Mouse (Mus musculus) small intestine, adult 2 months (tissue): Measurements from ENCODE around the gene Rasal2.

ENCODE experiments used
- CTCF ChIP-seq: fragments of 200-500 bp; IDR thresholded peaks from 2 replicates; pipeline ENCODE4 v1.5.1; 2012; ENCODE audit warnings: low read depth, mild to moderate bottlenecking, control low read depth, inconsistent platforms, low read length, moderate library complexity, mixed read lengths; ENCODE audit not compliant: insufficient replicate concordance, insufficient read length; ENCODE audit errors: extremely low read depth
- POLR2A ChIP-seq: fragments of 200-500 bp; IDR thresholded peaks from 2 replicates; pipeline ENCODE4 v1.6.1; 2012; ENCODE audit warnings: low read depth, mild to moderate bottlenecking, control low read depth, inconsistent platforms, low read length, moderate library complexity

DNA sequence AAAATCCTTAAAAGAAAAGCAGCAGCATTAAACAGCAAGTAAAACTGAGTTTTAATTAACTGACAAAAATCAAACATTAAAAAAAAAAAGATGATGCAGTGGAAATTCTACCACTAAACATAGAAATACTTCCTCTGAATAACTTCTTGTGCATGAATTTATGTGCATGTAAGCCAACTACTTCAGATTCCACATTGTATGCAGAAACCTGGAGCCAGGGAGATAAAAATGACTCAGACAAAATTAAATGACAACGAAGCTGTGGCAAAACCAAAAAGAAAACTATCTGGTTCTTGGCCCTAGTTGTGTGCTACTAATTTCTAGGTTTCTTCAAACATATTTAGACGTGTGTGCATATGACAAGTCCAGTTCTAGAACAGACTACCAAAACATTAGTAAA, 2.7 kb downstream of the Rasal2 start:
- TF ChIP-seq POLR2A (no peak), CTCF (no peak)
